Mouse (Mus musculus): Measurements from ENCODE around the gene Tmem132d.

The Tmem132d gene

DNA sequence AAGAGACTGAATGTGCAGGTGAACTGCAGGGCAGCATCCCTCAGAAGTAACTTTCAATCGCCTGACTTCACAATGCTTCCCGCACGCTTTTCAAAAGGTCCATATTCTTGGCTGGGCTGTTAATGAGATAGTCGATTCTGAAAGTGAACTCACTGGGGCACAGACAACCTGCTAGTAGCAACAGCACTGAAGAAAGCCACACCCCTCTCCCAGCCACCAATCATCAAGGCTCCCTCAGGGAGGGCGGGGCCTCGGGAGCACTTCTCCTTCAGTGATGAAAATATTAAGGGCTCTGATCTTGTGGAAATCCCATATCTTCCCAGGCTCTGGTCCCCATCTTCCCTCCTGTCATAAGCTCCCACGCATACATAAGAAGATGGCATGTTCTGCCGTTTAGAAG lies 27.8 kb downstream of the Tmem132d start:
- DNase-seq, result no peak

DNA sequence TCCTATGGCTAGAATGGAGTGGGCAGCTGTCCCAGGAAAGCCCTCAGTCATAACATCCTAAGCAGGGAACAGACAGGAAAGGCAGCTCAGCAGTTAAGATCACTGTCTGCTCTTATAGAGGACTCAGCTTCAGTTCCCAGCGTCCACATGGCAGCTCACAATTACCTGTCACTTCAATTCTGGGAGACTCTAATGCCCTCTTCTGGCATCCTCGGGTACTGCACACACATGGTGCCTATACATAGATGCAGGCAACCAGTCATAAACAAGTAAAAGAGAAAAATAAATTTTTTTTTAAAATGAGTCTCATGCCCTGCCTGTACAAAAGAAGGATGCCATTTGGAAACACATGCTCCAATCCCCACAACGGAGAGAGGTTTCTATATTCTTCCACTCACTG lies 28.7 kb downstream of the Tmem132d start:
- no peak for DNase-seq

DNA sequence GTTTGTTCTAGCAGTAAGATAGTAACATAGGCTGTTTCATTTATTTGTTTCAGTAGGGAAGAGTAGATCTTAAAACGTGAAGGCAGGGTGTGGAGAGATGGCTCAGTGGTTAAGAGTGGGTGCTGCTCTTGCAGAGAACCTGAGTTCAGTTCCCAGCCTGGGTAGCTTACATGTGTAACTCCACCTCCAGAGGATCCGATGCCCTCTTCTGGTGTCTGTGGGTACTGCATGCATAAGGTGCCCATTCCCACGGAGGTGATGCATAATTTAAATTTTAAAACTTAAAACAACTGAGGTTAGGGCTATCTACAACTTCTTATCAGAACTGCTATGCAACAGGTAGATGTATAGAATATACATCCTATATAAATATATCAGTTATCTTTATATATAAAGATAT lies 40.5 kb downstream of the Tmem132d start:
- no peak for DNase-seq

DNA sequence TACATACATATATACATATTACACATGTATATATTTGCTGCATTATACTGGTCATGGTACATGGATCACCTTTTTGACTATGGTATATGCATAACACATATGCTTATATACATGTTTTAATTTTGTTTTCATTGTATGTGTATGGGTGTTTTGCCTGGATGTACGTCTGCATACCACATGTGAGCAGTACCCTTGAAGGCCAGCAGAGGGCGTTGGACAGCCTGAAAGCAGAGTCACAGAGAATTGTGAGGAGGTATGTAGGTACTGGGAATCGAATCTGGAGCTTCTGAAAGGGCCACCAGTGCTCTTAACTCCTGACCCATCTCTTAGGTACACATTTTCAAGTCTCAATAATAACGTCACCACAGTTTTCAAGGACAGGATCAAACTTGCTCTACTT lies 43.2 kb downstream of the Tmem132d start:
- peak in 1 of 2 experiments; percentile 5 for DNase-seq

DNA sequence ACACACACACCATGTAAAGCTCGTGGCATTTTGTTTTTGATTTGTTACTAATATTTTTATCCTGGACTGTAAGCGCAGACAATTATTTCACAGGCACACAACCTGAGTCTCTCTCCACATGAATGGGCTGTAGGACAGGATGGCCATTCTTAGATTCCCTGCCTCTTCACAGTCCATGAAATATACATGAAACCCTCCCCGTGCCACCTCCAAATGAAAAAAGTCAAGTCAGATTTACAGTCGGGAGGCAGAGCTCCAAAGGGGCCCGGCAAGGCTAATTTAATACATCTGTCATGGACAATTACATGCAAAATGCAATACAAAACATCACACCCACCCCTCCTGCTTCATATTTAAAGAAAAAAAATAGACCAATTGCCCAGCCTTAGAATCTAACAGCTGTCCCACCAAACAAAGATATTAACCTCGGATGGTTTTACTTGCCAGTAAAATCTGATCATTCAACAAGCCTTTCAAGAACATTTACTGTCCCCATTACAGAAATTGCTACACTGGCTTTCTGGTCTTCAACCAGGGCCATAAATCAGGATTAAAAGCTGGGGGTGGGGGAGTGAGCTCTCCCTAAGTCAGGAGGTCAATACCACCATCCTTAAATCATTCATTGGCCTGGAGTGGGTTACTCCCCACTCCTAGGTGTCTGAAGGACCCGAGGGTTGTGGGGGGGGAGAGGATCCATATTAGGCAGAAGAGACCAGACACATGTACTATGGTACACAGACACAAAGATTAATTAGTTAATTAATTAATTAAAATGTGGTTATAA lies 44.3 kb downstream of the Tmem132d start:
- no peak for DNase-seq

DNA sequence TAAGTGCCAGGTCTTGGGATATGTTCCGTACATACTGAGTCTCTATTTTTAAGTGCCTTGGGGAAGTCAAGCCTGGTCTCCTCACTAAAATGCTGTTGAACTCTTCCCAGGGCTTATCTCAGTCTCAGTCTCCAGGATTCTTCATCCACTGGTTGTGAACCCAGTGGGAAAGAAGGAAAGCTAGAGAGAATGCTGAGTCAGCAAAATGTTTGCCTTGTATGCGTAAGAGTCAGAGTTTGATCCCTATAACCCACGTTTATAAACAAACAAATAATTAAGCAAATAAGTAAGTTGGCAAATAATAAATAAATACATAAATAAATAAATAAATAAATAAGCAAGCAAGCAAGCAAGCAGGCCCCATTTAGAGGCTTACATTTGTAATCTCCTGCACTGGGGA lies 63.1 kb downstream of the Tmem132d start:
- DNase-seq, result no peak

DNA sequence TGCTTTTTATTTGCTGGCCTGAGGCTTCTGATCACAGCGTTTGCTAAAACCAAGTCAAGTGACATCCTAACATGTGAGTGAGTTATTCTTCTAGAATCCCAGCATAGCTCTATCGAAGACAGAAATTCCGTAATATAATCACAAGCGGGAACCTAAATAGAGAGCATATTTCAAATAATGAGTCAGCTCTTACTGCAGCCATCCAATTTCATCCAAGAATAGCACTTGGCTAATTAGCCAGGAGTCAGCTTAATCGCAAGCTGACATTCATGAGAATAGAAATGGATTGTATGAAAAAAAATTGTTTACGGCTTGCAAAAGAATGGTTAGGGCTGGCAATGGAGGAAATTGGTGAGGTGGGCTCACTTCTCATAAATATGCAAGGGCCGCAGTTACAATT lies 63.8 kb downstream of the Tmem132d start:
- DNase-seq, result no peak

DNA sequence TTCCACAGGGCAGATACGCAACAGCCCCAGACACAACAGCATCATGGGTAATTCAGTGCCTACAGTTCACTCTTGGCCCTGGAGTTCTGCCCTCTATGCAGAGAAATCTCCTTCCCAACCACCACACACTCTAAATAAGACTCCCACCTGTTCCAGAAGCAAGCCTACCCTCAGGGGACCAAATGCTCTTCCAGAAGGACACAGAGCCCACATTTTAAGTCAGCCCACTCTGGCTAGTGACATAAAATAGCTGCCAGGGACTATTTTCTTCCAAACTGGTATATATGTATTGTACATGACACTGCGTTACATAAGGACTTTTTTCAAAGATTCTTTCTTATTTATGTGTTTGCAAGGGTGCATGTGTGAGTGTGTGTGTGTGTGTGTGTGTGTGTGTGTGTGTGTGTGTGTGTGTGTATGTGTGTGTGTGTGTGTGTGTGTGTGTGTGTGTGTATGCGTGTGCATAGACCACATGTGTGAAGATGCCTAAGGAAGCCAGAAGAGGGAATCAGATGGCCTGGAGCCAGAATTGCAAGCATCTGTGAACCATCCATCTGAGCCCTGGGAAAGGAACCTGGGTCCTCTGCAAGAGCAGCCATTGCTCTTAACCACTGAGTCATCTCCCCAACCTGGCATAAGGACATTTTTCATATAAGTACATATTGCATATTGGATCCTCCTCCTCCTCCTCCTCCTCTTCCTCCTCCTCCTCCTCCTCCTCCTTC lies 67.5 kb downstream of the Tmem132d start:
- no peak for DNase-seq

DNA sequence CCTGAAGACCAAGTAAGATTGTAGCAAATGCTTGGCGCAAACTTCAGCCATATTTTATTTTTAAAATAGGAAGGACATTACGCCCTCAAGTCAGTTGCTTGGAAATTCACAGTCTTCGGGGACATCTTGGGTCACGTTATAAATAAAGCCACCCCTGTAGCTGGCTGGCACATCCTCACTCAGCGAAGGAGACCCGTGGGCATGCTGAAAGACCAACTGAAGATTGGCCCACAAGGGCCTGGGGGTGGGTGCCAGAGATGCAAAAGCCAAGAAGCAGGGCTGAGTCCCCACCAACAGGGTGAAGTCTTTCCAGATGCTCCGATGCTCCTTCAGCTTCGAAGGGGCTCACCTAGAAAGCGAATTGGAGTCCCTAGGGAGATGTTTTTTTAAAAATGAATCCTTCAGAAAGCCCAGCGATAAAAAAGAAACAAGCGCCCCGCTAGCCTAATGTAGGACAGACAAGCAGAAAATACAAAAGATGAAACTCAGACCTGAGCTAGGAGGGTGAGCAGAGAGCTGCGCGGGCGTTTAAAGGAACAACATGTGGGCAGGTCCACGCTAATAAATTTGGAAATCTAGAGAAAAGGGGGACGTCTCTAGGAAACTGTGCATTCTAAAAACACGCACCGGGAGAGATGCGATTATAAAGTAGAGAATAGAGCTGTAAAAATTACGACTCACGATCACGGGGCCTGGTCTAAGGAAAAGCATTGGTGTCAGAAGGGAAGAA lies 71.8 kb downstream of the Tmem132d start:
- no peak for DNase-seq

DNA sequence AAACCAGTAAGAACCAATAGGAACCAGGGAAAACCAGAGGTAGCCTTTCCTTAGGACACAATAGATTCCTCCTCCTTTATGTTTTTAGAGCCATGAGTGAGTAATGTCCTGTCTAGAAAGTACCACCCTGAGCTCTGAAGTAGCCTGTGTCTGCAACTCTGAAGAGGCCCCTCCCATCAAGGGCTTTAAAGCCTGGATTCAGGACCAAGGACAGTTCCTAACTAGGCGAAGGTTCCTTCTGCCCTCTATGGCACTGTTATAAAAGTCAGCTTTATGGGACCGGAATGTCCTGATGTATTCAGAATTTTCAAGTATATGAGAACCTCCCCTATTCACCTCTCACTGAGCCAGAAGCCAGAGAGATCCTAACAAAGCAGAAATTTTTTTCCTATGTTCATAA lies 84.0 kb downstream of the Tmem132d start:
- DNase-seq, result no peak

DNA sequence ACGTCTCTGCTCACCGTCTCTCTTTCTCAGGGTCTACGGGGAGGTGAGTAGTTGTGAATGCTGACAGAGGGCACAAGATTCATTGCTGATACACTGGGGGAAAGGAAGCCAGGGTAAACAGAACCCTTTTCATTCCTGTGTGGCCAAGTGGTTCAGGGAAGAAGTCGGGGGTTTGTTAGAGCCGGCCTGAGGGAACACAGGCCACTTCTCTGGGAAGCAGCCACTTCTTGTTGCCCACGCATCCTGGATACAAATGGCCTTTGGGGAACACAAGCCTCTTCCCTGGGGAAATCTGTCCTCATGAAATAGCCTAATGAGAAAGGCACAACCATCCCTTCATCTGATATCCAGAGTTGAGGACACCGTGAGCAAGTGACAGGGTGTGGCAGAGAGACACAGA lies 96.0 kb downstream of the Tmem132d start:
- DNase-seq, result no peak

DNA sequence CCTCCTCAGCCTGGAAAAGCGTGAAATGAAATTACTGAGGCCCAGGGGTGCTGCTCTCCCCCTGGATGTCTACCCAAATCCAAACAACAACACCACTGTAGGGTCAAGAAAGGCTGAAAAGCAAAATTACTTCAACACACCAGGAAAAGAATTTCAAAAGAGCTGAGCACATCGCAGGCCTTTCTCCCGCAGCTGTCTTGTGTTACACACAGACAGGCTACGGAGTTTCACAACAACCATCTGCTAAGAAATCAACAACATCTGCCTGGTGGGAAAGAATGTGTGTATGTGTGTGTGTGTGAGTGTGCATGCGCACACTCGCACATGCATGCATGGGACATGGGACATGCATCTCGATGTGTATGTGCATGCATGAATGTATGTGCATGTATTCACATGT lies 100.1 kb downstream of the Tmem132d start:
- DNase-seq, result peak in 1 of 2 experiments; percentile 27

DNA sequence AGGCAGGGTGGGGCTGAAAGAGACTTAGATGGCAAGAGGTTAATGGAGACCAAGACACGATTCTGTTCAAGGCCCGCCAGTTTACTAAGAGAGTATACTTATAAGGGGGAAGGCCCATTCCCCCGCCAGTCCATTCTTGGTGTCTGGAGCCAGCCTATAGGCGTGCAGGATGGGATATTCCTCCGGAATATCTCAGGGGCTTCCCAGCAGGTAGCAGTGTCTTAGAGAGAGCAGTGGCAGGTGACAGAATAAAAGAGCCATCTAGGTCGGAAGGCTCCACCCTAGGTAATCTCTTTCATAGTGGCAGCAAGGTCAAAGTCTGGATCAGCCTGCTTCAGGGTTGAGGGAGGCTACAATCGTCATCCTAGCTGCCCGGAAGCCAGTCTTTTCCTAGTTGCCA lies 102.5 kb downstream of the Tmem132d start:
- DNase-seq, result no peak

DNA sequence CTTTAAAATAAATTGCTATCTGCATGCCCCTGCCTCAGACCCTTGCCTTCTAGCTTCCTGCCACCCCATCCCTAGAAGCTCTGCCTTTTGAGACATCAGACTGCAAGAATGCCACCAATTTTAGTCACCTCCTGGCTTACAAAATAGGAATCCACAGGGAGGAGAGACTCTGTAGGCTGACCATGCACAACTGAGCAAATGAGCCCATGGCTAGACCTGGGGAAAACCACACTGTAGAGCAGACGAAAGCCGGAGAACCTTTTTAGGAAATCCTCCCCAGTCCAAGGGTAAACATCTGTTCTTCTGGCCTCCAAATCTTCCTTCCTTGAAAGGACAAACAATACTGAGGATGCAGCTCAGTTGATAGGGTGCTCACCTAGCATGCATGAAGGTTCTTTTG lies 130.5 kb downstream of the Tmem132d start:
- no peak for DNase-seq

DNA sequence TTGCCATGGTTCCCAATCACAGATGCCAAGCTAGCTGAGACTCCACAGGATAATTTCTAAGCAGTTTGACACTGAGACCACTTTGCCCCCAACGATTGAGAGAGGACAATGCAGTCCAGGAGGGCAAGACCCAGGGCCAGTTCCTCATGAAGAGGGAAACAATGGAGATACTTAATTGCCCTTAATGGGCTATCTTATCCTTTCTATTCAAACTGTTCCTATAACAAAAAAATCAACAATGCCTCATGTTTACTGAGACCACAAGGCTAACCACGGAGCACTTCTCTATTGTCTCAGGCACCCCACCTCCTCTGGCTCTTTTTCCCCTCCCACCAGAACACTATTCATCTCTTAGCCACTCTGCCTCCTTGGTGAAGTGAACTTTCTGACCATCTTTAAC lies 141.7 kb downstream of the Tmem132d start:
- no peak for DNase-seq

DNA sequence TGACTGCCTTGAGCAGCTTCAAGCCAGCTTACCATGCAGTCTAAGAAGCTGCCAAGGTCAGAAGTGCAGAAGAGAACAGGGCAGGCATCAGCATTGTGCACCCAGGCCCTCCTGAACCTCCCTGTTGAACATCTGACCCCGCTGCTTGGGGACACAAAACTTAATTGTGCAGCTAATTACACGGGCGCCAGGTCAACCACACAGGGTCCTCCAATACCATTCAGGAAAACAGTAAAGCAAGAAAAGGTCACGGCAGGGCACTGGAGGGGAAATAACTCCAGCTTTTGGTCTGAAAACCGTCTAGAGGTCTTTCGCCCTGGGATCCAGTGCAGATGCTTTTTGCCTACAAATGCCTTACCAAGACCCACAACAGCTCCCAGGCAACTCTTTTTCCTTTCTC lies 159.6 kb downstream of the Tmem132d start:
- no peak for DNase-seq

DNA sequence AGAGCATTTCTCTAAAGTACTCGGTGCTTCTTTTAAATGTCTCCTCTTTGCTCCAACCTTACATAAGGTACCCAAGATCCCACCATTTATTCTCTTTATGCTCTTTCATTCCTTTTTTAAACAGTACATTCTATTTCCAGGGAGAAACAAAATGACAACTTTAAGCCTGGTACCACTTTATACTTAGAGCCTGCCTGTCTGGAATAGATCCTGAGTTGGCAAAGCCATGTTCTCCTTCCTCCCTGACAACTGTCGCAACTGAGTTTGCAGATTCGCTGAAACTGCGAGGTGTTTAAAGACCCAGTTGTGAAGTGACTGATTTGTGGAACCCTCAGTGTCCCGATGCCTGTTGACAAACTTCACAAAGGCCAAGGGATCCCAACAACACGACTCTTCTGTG lies 165.5 kb downstream of the Tmem132d start:
- DNase-seq, result no peak

DNA sequence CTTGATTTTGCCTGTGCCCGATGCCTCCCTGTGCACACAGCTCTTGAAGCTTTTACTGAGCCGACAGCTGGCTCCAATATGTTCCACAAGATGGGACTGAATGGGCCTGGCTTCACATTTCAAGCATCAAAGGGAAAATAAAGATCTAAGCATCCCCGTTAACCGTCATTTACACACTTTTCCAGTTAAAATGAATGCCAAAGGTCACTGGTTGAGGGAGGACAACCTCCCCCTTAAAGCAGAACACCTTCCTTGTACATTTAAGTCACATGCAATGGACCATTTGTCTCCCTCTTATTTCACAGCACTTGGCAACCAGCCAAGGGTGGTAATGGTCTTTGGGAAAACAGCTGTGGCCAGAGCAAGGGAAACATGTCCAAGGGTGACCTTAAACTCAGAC lies 188.7 kb downstream of the Tmem132d start:
- no peak for DNase-seq

DNA sequence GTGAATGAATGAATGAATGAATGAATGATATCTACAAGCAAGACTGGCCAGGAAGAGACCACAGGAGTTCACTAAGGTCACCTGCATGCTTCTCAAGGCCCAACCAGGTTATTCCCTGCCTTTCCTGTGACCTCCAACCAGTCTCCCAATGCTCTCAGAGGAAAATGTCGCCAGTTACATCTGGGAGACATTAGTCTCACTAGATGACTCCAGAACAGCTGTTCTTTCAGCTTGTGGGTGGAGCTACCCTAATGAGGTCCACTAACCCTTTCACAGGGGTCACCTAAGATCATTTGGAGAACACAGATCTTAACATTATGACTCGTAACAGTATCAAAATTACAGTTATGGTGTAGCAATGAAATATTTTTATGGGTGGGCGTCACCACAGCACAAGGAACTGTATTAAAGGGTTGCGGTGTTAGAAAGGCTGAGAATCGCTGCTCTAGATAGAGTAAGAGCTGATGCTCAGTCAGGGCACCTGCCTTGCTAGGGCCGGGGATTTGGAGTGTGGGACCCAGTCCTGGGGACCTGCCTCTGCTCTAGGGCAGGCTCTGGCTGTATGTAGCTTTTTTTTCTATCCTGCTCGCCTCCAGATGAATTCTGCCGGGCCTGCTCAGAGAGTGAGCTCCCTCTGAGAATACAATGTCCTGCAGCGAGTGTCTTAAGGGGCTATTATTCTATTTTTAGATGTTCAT lies 196.1 kb downstream of the Tmem132d start:
- DNase-seq, result no peak

DNA sequence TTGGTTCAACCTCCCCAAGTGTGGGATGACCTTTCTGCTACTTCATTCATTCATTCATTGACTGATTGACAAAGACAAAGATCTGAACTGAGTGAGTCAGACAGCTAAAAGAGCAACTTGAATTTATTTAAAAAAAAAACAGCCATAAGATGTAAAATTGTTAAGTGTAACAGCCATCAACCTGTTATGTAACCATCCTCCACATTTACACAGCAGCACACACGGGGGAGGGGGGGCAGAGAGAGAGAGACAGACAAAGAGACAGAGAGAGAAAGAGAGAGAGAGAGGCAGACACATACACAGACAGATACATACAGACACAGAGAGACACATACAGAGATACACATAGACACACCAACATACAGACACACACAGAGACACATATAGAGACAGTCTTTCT lies 197.3 kb downstream of the Tmem132d start:
- no peak for DNase-seq

DNA sequence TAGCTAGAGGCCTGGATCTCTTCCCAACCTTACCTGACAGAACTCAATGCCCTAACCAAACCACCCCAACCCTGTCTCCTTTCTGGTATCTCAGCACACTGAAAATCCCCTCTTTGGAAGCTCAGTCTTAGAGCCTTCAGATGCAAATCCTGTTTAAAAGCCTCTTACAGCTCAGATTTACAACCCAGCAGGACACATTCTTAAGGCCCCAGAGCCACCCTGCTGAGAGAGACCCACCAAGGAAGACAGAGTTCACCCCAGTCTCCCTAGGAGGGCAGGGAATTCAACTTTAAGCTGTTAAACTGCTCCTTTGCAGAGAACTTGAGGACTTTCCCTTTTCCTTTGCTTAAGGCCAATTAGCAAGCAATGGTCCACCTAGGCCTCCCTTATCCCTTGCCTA lies 199.8 kb downstream of the Tmem132d start:
- no peak for DNase-seq

DNA sequence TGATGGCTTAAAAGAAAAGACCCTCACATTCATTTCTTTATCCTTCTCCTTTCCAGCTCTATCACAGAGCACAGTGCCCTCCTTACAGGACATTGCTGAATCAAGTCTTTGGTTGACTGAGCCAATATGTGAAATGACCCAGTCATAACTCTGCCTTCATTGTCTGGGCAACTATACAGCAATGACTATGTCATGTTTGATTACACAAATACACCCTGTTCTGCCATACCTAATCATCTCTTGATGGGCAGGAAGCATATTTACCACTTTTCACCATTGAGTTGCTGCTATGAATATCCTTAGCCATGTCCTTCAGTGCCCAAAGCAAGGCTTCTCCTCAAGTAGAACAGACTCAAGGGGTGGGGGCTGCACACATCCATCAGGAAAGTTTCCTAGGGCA lies 214.6 kb downstream of the Tmem132d start:
- DNase-seq, result no peak

DNA sequence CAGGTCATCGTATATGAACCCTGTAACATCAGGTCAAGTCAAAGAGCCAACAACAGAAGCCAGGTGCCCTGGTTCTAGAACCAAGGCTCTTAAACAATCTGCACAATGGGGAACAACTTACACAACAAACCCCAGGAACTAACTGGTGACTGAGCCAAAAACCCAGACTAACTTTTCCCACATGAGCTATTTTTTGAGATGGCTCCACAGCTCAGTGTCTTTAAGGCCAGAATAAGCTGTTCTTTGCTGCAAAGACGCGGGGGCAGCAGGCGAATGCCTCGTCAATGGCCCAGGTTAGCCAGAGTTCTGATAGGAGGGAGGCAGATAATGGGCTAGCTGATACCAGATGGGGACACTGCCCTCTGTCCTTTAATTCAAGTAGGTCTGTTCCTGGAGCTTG lies 221.8 kb downstream of the Tmem132d start:
- DNase-seq, result no peak

Measured in lung, postnatal 4 days (tissue).